In genomic region chr9:67260835-67261599, GRCm38 (mm10) we compare ENCODE assay signal across 7 mouse cellular contexts.
DNase-seq lines count a peak whose midpoint lies in the region; ATAC-seq and TF ChIP-seq lines count a peak whose summit lies in the region.

No protein-coding gene starts in this region.

- 31% methylated on average over 13 of the region's 13 CpGs for WGBS in embryonic facial prominence, embryonic 10.5 days
- 22% methylated on average over 13 of the region's 13 CpGs for WGBS in midbrain, embryonic 12.5 days

- TF ChIP-seq CTCF in brain, embryonic 14.5 days (IDR thresholded peaks at IDR 0.05; ENCODE audit: borderline replicate concordance, extremely low read depth, insufficient read depth, insufficient read length): no peak

- DNase-seq in brain, embryonic 14.5 days (ENCODE audit: low read depth): peak; percentile 48
- no peak for DNase-seq in embryonic facial prominence, embryonic 10.5 days (ENCODE audit: low spot score)
- peak; percentile 30 for DNase-seq in kidney, adult 9 months
- DNase-seq in frontal cortex, postnatal 10 days (ENCODE audit: low spot score in 2 of 2): no peak
- DNase-seq in gastrocnemius, adult 8-10 months (ENCODE audit: low spot score in 2 of 2): no peak

- peak overlapping the region; percentile 57 for H3K27ac ChIP-seq in embryonic facial prominence, embryonic 10.5 days (replicated peaks)
- H3K27ac ChIP-seq in midbrain, embryonic 12.5 days (replicated peaks): 0 out of 2 replicates have a peak overlapping the region, but pooled peaks have one; percentile 12

- no peak overlapping the region for H3K4me2 ChIP-seq in midbrain, embryonic 12.5 days (replicated peaks)

- no peak overlapping the region for H3K9ac ChIP-seq in midbrain, embryonic 12.5 days (replicated peaks)

- no peaks in the 10 kb centered on the region for H3K9me3 ChIP-seq in embryonic facial prominence, embryonic 10.5 days
- H3K9me3 ChIP-seq in midbrain, embryonic 12.5 days: no peaks in the 10 kb centered on the region

- no peak overlapping the region for H3K4me3 ChIP-seq in embryonic facial prominence, embryonic 10.5 days
- H3K4me3 ChIP-seq in midbrain, embryonic 12.5 days: no peak overlapping the region

- TF ChIP-seq POLR2A in brain, embryonic 14.5 days (IDR thresholded peaks at IDR 0.05; ENCODE audit: borderline replicate concordance, extremely low read depth, insufficient read depth, insufficient read length, poor library complexity, severe bottlenecking): no peak

- no peak for ATAC-seq in midbrain, embryonic 12.5 days (ENCODE audit: low FRiP score, low read depth)
- ATAC-seq in erythroid progenitor cell, adult 5-6 weeks (replicated peaks; ENCODE audit: low FRiP score, poor library complexity, severe bottlenecking): no peak

- H3K27me3 ChIP-seq in embryonic facial prominence, embryonic 10.5 days (replicated peaks; ENCODE audit: low read depth, poor library complexity, severe bottlenecking): no peaks in the 10 kb centered on the region
- no peaks in the 10 kb centered on the region for H3K27me3 ChIP-seq in midbrain, embryonic 12.5 days

- peaks cover 49% of the 10 kb centered on the region for H3K36me3 ChIP-seq in embryonic facial prominence, embryonic 10.5 days (replicated peaks)
- H3K36me3 ChIP-seq in midbrain, embryonic 12.5 days: 0 out of 2 replicates have a peak, but pooled peaks cover 7% of the 10 kb centered on the region

- peaks cover 20% of the 10 kb centered on the region for H3K4me1 ChIP-seq in embryonic facial prominence, embryonic 10.5 days
- H3K4me1 ChIP-seq in midbrain, embryonic 12.5 days: peaks cover 15% of the 10 kb centered on the region

Comparison
In these comparisons a context has a peak if more than half of its experiments do, and no peak if none do; other contexts are left out.
1. DNase-seq: peak in brain, embryonic 14.5 days (single experiment) and kidney, adult 9 months (single experiment); none in embryonic facial prominence, embryonic 10.5 days (single experiment), frontal cortex, postnatal 10 days (0 of 2) and gastrocnemius, adult 8-10 months (0 of 2).